Mouse (Mus musculus) cerebellum, adult 9-11 months (tissue): ENCODE measurements at regions not wholly inside any gene's neighbourhood (a gene's known extent, or its start where the extent isn't known, plus 50 kb on each side); places are given as distances from the start of the nearest gene placed in this dataset.
"Not testable (repeated sequence)": the region's sequence is repeated elsewhere in the genome, so short reads cannot be mapped to it uniquely, and the experiment has no call there.

Experiments used
- DNase-seq: peaks from one replicate; pipeline ENCODE4 v3.0.0; 2022

GRCm38 (mm10) chr4:31268825-31269495, 694.9 kb upstream of the Map3k7 start:
- no peak for DNase-seq

DNA sequence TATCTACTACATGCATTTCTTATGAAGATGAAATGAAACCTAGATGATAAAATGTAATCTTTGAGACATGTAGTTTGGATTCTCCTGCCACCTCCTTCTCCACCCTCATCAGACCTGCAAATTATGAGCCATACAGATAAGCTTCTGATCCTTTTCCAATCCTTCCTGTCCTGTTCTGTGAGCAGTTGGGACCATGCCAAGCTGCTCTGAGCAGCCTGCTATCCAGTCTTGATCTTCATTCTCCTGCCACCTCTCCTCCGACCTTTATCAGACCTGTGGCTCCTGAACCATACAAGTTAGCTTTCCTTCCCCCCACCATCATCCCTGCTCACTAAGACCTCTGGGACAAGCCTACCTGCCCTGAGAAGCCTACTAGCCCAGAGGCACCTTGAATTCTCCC, 689.8 kb upstream of the Map3k7 start:
- no peak for DNase-seq

GRCm38 (mm10) chr4:31290301-31290975, 673.5 kb upstream of the Map3k7 start:
- DNase-seq: no peak

- DNase-seq: no peak
These were observed 670.1 kb upstream of the Map3k7 start for GRCm38 (mm10) chr4:31293752-31294151.

DNA sequence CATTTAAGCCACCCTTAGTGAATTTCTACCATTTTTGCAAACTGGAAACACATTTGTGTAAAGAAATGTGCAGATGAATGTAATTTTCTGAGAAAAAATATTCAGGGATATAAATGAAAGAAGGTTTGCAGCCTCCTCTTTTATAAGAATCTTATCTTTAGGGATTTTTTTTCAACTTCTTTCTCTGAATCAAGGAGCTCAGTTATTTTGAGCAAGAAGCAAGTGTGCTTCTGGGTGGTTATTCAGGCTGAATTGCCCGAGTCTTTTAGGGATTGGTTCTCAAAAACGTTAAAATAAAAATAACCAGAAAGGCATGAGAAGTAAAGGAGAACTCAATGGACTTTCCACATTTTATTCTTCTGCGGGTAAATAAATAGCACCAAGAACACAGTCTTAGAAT, 666.0 kb upstream of the Map3k7 start:
- no peak for DNase-seq

DNA sequence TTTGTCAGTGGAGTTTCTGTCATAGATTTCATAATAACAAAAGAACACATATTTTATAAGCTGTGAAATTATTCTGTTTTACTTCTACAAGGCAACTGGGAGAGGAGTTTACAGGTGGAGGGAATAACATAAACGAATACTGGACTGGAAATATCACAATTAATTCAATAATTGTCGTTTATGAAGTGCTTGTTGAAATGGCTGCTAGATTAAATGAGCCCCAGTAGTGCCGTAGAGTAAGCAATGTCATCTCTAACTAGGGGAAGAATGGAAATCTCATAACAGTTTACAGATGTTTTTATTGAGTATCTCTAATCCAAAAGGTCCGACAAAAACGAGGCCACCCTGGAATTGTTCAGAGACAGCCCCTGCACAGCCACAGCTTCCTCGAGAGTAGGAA, 644.6 kb upstream of the Map3k7 start:
- no peak for DNase-seq

GRCm38 (mm10) chr4:31320734-31321507, 643.0 kb upstream of the Map3k7 start:
- no peak for DNase-seq

- no peak for DNase-seq
These were observed 640.1 kb upstream of the Map3k7 start for GRCm38 (mm10) chr4:31323816-31324215.

- DNase-seq: no peak
These were observed 635.1 kb upstream of the Map3k7 start for GRCm38 (mm10) chr4:31328798-31329197.

GRCm38 (mm10) chr4:31331053-31331452, 632.8 kb upstream of the Map3k7 start:
- no peak for DNase-seq

GRCm38 (mm10) chr4:31335686-31336085, 628.2 kb upstream of the Map3k7 start:
- no peak for DNase-seq

GRCm38 (mm10) chr4:31337980-31338379, 625.9 kb upstream of the Map3k7 start:
- DNase-seq: no peak

DNA sequence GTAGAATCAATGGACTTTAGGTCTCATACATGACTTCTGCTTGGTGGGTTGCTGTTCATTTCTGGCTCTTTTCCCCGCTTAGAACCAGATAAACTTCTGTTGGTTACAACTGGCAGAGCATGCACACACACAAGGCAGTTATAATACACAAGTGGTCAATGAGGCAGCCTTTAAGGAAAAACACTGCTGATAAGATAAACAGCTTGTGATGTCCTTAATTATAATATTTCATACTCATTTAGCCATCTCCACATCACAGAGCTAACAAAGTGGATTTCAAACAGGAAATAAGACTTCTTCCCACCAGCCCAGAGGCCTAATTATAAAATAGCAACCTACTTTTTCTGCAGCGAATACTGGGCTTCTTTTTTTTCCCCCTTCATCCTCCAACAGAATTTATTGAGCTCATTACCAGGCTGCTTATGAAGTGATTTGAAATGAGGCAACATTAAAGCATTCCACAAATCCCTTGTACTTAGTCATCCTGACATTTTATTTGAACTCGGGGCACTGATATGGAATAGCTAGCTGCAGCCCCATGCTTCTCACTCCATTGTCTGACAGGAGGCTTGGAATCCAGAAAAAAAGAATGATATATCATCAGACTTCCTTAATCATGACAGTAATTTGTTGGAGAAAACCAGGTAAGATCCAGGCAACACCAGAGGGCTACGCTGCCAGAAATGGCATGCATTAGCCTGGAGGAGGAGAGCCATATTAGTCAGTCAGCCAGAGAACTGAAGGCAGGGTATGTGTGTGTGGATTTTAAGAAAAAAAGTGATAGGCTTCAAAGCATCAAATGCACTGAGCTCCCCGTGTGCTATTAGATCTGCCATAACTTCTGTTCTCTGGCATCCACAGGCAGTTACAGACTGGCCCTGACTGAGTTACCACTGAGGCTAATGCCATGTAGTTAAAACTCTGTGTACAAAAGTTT, 620.3 kb upstream of the Map3k7 start:
- DNase-seq: no peak

DNA sequence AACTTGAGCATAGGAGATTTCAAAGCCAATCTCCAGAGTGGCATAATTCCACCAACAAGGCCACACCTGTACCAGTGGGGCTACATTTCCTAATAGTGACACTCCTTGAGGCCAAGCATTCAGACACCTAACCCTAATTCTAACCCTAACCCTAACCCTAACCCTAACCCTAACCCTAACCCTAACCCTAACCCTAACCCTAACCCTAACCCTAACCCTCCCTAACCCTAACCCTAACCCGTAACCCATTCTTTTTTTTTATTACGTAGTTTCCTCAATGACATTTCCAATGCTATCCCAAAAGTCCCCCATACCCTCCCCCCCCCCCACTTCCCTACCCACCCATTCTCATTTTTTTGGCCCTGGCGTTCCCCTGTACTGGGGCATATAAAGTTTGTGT, 609.9 kb upstream of the Map3k7 start:
- not testable (repeated sequence) for DNase-seq

DNA sequence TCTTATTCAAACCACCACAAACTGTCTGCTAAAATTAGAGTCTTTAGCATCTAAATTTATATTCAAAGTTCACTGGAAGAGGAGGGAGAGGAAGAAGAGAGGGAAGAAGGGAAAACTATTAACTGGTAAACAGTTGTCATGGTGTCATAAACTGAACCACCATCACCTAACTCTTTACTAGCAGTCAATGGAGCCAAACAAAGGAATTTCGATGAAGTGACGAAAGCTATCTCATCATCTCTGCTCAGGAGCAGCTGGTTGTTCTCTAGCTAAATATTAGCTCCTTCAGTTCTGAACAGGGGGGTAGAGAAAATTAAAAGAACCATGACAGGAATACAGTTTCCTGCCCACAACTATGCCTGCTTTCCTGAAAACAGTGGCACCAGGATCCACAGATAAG, 608.9 kb upstream of the Map3k7 start:
- DNase-seq: no peak

- no peak for DNase-seq
These were observed 597.7 kb upstream of the Map3k7 start for GRCm38 (mm10) chr4:31366172-31366571.

DNA sequence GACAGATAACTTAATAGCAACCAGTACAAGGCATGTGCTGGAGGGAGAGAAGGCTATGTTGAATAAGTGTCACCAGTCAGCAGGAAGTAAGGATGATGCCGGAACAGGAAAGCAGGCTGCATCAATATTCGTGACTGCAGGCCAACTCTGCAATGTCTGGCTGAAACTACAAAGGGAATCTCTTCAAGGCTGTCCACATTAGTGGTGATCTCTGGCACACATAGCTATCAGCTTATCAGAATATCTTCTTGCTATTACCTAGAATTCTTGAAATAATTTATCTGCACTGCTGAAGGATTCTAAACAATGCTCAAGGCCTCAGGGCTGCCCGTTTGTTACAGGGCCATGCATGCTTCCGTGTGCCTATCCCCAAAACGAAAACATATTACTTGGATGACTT, 596.9 kb upstream of the Map3k7 start:
- no peak for DNase-seq

DNA sequence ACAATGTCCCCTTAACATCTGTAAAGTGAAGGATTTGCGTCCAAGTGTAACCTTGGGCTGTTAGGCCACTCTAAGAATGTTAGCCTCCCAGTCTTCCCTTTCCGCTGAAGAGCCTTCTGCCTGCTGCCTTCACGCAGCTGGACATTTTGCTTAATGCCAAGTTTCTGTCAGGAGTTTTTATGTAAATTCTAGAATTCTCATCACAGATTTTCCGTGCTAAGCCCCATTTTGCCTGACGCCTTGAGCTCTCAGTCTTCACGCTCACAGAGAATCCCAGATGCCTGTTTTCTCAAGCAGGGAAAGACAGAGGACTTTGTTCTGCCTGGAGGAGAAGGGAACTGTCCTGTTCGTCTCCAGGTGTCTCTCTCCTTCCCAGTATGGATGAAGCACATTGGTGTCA, 593.8 kb upstream of the Map3k7 start:
- DNase-seq: no peak

GRCm38 (mm10) chr4:31381069-31381969, 582.6 kb upstream of the Map3k7 start:
- no peak for DNase-seq

DNA sequence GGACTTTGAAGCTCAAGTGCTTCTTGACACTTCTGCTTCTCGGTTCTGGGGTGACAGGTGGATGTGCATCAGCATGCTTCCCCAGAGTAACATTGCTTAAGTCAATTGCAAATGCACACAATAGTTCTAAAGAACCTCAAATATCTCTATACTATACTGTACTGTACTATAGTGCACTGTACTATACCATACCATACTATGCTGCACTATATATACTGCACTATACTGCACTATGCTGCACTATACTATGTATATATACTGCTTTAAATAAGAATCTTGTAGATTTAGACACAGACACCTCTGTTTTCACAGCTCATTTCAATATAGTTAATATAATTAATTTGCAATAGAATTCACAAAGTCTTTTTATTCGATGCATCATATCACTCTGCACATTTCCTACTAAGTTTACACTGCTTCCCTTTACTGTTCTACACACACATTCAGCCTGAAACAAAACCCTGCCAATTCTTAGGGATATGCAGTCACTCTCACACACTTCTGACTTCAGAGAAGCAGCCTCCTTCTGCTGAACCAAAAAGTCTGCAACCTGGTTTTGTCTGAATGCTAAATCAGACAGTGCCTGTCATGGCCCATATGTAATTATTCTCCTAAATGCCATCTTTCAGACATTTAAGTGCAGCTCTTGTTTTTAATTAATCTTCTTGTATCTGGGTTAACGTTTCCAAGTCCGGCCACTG, 570.8 kb upstream of the Map3k7 start:
- no peak for DNase-seq

GRCm38 (mm10) chr4:31395538-31395937, 568.4 kb upstream of the Map3k7 start:
- DNase-seq: no peak
